Mouse (Mus musculus): ENCODE results near the gene Myo19.

DNA sequence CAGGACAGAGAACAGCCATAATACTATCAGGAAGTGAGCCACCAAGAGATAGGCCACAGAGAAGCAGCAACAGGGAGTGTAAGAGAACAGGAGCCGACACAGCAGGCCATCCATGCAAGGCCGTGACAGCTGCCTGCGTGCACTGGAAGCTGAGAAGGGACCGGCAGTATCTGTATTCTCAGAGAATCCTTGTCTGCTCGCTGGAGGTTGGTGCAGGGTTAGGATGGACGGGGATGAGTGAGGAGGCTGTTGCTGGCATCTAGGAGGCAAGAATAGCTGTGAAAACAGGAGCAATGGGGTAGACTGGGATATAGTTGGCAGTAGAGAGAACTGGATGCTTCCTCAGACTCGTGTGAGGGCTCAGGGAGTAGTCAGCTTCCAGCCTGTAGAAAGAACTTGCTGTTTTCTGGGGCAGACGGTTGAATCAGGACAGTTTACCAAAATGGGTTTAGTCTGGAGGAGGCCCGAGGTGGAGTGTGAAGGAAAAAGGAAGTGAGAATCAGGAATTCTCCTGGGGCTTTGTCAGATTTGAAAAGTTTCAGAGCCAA is 24.7 kb downstream of the Myo19 start:
- no peak for TF ChIP-seq CTCF (IDR thresholded peaks at IDR 0.05; ENCODE audit: low read depth)
- no peak for TF ChIP-seq EP300 (IDR thresholded peaks at IDR 0.05; ENCODE audit: low read depth)
